Mouse (Mus musculus): ENCODE measurements around the gene Pdss2. TPM values are rescaled to one million over a fixed set of nuclear protein-coding genes. Genes with fewer than 3 reads are reported as not detected.

Pdss2 gene
- total and polyA plus RNA-seq, 2 experiments from 2014 or later, result 18.4 to 21.1 TPM

- Histone ChIP-seq H3K9me3 (ENCODE audit: low read length) (no peaks in the 10 kb centered on the region), H3K9ac (no peak overlapping the region), H3K4me2 (ENCODE audit: low read depth) (no peak overlapping the region), H3K36me3 (ENCODE audit: insufficient read depth) (no peaks in the 10 kb centered on the region), H3K27ac (ENCODE audit: low read depth, low read length) (no peak overlapping the region), H3K4me3 (ENCODE audit: low read depth, low read length) (no peak overlapping the region), H3K27me3 (ENCODE audit: insufficient read depth, low read length) (no peaks in the 10 kb centered on the region), H3K4me1 (ENCODE audit: insufficient read depth) (peaks cover 6% of the 10 kb centered on the region; the same call in 1 of the 2 replicates)
- 71% methylated on average over 2 of the region's 2 CpGs for WGBS
- TF ChIP-seq CTCF (IDR thresholded peaks at IDR 0.05; ENCODE audit: low read depth), result no peak
- ATAC-seq (no peak), DNase-seq (no peak)
These were observed 50.0 kb downstream of the Pdss2 start for GRCm38 (mm10) chr10:43271318-43271717.

- Histone ChIP-seq H3K9me3 (ENCODE audit: low read length) (no peaks in the 10 kb centered on the region), H3K27ac (ENCODE audit: low read depth, low read length) (no peak overlapping the region; the same call in 1 of the 2 replicates), H3K36me3 (ENCODE audit: insufficient read depth) (no peaks in the 10 kb centered on the region), H3K4me2 (ENCODE audit: low read depth) (no peak overlapping the region), H3K27me3 (ENCODE audit: insufficient read depth, low read length) (no peaks in the 10 kb centered on the region), H3K9ac (no peak overlapping the region), H3K4me3 (ENCODE audit: low read depth, low read length) (no peak overlapping the region), H3K4me1 (ENCODE audit: insufficient read depth) (peaks cover 14% of the 10 kb centered on the region)
- no peak for DNase-seq
- no peak for TF ChIP-seq CTCF (IDR thresholded peaks at IDR 0.05; ENCODE audit: low read depth)
- WGBS, result 40% methylated on average over 4 of the region's 4 CpGs
- no peak for ATAC-seq
These were observed 51.1 kb downstream of the Pdss2 start for GRCm38 (mm10) chr10:43272381-43272780.

GRCm38 (mm10) chr10:43273057-43273456, 51.8 kb downstream of the Pdss2 start:
- Histone ChIP-seq H3K27ac (ENCODE audit: low read depth, low read length) (no peak overlapping the region), H3K36me3 (ENCODE audit: insufficient read depth) (no peaks in the 10 kb centered on the region), H3K9ac (no peak overlapping the region), H3K4me3 (ENCODE audit: low read depth, low read length) (no peak overlapping the region), H3K27me3 (ENCODE audit: insufficient read depth, low read length) (no peaks in the 10 kb centered on the region), H3K4me2 (ENCODE audit: low read depth) (no peak overlapping the region), H3K9me3 (ENCODE audit: low read length) (no peaks in the 10 kb centered on the region), H3K4me1 (ENCODE audit: insufficient read depth) (peaks cover 14% of the 10 kb centered on the region)
- DNase-seq, result no peak
- no peak for ATAC-seq
- WGBS, result 26% methylated on average over 3 of the region's 3 CpGs
- TF ChIP-seq CTCF (IDR thresholded peaks at IDR 0.05; ENCODE audit: low read depth), result no peak

- H3K4me2 ChIP-seq (ENCODE audit: low read depth), result no peak overlapping the region
- 75% methylated on average over 5 of the region's 5 CpGs for WGBS
- no peak for ATAC-seq
- no peak overlapping the region for H3K4me3 ChIP-seq (ENCODE audit: low read depth, low read length)
- no peaks in the 10 kb centered on the region for H3K9me3 ChIP-seq (ENCODE audit: low read length)
- no peak for DNase-seq
- H3K9ac ChIP-seq, result no peak overlapping the region
- H3K27ac ChIP-seq (ENCODE audit: low read depth, low read length), result no peak overlapping the region
- no peaks in the 10 kb centered on the region for H3K27me3 ChIP-seq (ENCODE audit: insufficient read depth, low read length)
- TF ChIP-seq CTCF (IDR thresholded peaks at IDR 0.05; ENCODE audit: low read depth), result no peak
- no peaks in the 10 kb centered on the region for H3K36me3 ChIP-seq (ENCODE audit: insufficient read depth)
- peaks cover 19% of the 10 kb centered on the region for H3K4me1 ChIP-seq (ENCODE audit: insufficient read depth)
These were observed 54.2 kb downstream of the Pdss2 start for GRCm38 (mm10) chr10:43275446-43275845.

GRCm38 (mm10) chr10:43276116-43276659, 54.9 kb downstream of the Pdss2 start:
- Histone ChIP-seq H3K4me3 (ENCODE audit: low read depth, low read length) (no peak overlapping the region), H3K4me2 (ENCODE audit: low read depth) (no peak overlapping the region), H3K27me3 (ENCODE audit: insufficient read depth, low read length) (no peaks in the 10 kb centered on the region), H3K9me3 (ENCODE audit: low read length) (no peaks in the 10 kb centered on the region), H3K27ac (ENCODE audit: low read depth, low read length) (no peak overlapping the region), H3K36me3 (ENCODE audit: insufficient read depth) (no peaks in the 10 kb centered on the region), H3K9ac (no peak overlapping the region), H3K4me1 (ENCODE audit: insufficient read depth) (peaks cover 19% of the 10 kb centered on the region)
- DNase-seq (no peak), ATAC-seq (peak; percentile 44; the same call in 1 of the 2 replicates)
- WGBS, result 6% methylated on average over 1 of the region's 1 CpGs
- no peak for TF ChIP-seq CTCF (IDR thresholded peaks at IDR 0.05; ENCODE audit: low read depth)

DNA sequence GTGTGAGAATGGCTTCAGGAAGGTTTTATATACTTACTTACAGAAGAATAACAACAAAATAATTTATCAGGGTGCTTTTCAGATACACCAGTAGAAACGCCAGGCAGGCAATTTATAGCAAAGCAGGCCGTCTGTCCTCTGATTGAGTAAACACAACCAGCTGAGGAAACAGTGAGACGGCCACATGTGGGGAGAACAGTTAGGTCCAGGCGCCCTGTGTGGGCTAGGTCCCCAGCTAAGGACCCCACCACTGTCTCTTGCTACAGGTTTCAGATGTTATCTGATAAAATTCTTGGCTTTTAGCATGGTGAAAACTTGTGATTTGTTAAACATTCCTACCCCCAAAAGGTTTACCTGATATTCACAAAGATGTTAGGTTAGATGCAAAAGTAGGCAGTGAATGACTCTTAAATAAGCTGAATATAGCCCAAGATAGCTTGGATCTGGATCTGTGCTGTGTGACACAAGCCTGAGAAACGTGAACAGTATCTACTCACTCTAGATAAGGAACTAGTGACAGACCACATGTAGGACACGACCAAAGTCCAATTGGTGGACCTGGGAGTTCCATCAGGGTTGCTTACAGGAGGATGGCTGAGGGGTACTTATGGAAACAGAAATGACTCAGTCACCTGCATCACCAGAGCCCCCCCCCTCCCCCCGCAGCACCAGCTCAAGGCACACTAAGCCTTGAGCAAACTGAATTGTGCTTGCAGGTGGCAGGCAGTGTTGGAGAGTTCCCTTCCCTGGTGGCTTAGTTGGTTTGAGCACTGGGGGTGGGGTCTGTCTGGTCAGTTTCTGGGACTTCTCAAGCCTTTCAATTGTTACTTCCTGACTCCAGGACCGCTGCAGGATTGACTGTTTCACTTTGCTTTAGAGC, 56.2 kb downstream of the Pdss2 start:
- no peak for ATAC-seq
- no peak overlapping the region for H3K4me3 ChIP-seq (ENCODE audit: low read depth, low read length)

DNA sequence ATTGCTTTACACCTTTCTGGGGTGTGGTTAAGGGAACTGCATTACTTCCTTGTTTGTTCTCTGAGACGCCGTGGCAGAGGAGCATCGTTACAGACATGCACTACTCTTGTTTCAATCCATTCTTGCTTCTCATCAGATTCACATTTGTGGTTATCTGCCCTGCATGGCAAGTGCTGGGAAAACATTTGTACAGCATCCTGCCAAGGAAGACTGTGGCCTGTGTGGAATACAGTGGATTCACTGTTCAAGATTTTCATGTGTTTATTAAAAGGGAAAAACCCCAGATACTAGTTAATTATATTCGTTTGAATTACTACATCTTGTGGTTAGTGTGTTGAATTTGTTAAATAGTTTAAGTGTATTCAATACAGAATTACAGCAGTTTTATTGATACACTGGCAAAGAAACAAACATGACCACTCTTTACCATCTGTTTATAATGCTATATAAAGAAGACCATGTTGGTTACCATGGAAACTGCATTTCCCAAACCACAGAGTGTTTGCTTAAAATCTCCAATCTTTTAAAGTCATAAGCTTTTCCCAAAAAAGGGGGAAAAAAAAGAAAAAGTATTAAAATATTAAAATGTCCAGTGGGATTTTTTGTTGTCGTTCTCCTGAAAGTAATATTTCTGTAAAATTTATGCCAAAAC, 58.5 kb downstream of the Pdss2 start:
- no peaks in the 10 kb centered on the region for H3K36me3 ChIP-seq (ENCODE audit: insufficient read depth)

More for the DNA sequence above, 56.2 kb downstream of the Pdss2 start:
- H3K4me1 ChIP-seq (ENCODE audit: insufficient read depth), result peaks cover 15% of the 10 kb centered on the region
- H3K9me3 ChIP-seq (ENCODE audit: low read length), result no peaks in the 10 kb centered on the region
- H3K36me3 ChIP-seq (ENCODE audit: insufficient read depth), result no peaks in the 10 kb centered on the region
- H3K4me2 ChIP-seq (ENCODE audit: low read depth), result no peak overlapping the region
- H3K27me3 ChIP-seq (ENCODE audit: insufficient read depth, low read length), result no peaks in the 10 kb centered on the region
- no peak for DNase-seq
- no peak overlapping the region for H3K9ac ChIP-seq
- H3K27ac ChIP-seq (ENCODE audit: low read depth, low read length), result no peak overlapping the region
- no peak for TF ChIP-seq CTCF (IDR thresholded peaks at IDR 0.05; ENCODE audit: low read depth)
- 73% methylated on average over 8 of the region's 8 CpGs for WGBS

More for the DNA sequence above, 58.5 kb downstream of the Pdss2 start:
- TF ChIP-seq CTCF (IDR thresholded peaks at IDR 0.05; ENCODE audit: low read depth), result no peak
- Histone ChIP-seq H3K4me3 (ENCODE audit: low read depth, low read length) (no peak overlapping the region), H3K4me1 (ENCODE audit: insufficient read depth) (peaks cover 15% of the 10 kb centered on the region), H3K27ac (ENCODE audit: low read depth, low read length) (peak overlapping the region; percentile 71), H3K9ac (no peak overlapping the region), H3K9me3 (ENCODE audit: low read length) (no peaks in the 10 kb centered on the region), H3K4me2 (ENCODE audit: low read depth) (no peak overlapping the region), H3K27me3 (ENCODE audit: insufficient read depth, low read length) (no peaks in the 10 kb centered on the region)
- WGBS, result 47% methylated on average over 5 of the region's 5 CpGs
- DNase-seq, result peak; percentile 49
- ATAC-seq, result peak; percentile 69
